Mouse (Mus musculus): ENCODE results near the gene Dync1i1. TPM values are rescaled to one million over a fixed set of nuclear protein-coding genes. Genes with fewer than 3 reads are reported as not detected.

The Dync1i1 gene
- polyA plus RNA-seq, 1 experiment = not detected

GRCm38 (mm10) chr6:5991243-5991642, 265.8 kb downstream of the Dync1i1 start:
- Histone ChIP-seq H3K4me3 (ENCODE audit: insufficient read depth, low read length) (no peak overlapping the region), H3K27ac (ENCODE audit: insufficient read depth, low read depth, low read length) (no peak overlapping the region), H3K4me1 (ENCODE audit: control insufficient read depth, insufficient read depth, low read length) (no peaks in the 10 kb centered on the region)
- TF ChIP-seq CTCF (IDR thresholded peaks at IDR 0.05; ENCODE audit: low read depth, low read length) (no peak), POLR2A (IDR thresholded peaks at IDR 0.05; ENCODE audit: borderline replicate concordance, low read depth, low read length) (no peak)

- Histone ChIP-seq H3K4me1 (ENCODE audit: control insufficient read depth, insufficient read depth, low read length) (no peaks in the 10 kb centered on the region), H3K4me3 (ENCODE audit: insufficient read depth, low read length) (no peak overlapping the region), H3K27ac (ENCODE audit: insufficient read depth, low read depth, low read length) (no peak overlapping the region)
- TF ChIP-seq POLR2A (IDR thresholded peaks at IDR 0.05; ENCODE audit: borderline replicate concordance, low read depth, low read length) (no peak), CTCF (IDR thresholded peaks at IDR 0.05; ENCODE audit: low read depth, low read length) (no peak)
Measured at GRCm38 (mm10) chr6:5991817-5992755, 266.6 kb downstream of the Dync1i1 start.

DNA sequence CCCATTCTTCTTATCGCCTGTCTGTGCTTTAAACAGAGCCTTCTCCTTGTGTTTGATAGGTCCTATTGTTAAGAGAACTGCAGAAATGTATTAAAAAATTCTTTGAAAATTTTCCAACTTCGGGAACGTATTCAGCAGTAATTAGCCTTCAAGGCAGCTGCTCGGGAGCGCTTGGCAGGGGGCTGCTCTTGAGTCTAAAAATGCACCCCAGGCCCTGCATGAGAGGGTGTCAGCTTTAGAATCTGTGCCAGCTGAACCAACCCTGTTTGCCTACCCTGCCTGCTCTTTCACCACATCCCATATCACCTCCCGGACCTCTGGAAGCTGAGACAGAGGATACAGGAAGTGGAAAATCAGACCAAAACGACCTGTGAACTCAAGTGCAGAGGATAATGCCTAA, 267.6 kb downstream of the Dync1i1 start:
- Histone ChIP-seq H3K4me3 (ENCODE audit: insufficient read depth, low read length) (no peak overlapping the region), H3K27ac (ENCODE audit: insufficient read depth, low read depth, low read length) (no peak overlapping the region), H3K4me1 (ENCODE audit: control insufficient read depth, insufficient read depth, low read length) (no peaks in the 10 kb centered on the region)
- TF ChIP-seq CTCF (IDR thresholded peaks at IDR 0.05; ENCODE audit: low read depth, low read length) (no peak), POLR2A (IDR thresholded peaks at IDR 0.05; ENCODE audit: borderline replicate concordance, low read depth, low read length) (no peak)

DNA sequence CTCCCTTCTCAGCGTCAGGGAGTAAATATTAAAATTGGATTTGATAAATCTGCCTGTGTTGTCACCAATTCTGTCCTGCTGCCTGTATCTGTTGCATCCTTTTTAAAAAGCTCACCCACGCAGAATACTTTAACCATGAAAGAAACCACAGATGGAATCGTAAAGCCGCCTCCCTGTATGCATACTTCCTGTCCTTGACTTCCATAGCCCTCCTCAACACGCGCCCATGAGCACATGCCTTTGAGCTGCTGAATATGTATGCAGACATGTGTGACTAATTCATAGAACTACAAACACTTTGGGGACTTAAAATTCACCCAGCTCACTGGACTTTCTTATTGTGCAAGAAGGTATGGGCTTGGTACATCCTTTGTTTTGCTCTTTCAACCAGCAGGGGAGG, 272.1 kb downstream of the Dync1i1 start:
- no peaks in the 10 kb centered on the region for H3K4me1 ChIP-seq (ENCODE audit: control insufficient read depth, insufficient read depth, low read length)
- TF ChIP-seq POLR2A (IDR thresholded peaks at IDR 0.05; ENCODE audit: borderline replicate concordance, low read depth, low read length) (no peak), CTCF (IDR thresholded peaks at IDR 0.05; ENCODE audit: low read depth, low read length) (no peak)
- H3K4me3 ChIP-seq (ENCODE audit: insufficient read depth, low read length) = no peak overlapping the region
- H3K27ac ChIP-seq (ENCODE audit: insufficient read depth, low read depth, low read length) = no peak overlapping the region

DNA sequence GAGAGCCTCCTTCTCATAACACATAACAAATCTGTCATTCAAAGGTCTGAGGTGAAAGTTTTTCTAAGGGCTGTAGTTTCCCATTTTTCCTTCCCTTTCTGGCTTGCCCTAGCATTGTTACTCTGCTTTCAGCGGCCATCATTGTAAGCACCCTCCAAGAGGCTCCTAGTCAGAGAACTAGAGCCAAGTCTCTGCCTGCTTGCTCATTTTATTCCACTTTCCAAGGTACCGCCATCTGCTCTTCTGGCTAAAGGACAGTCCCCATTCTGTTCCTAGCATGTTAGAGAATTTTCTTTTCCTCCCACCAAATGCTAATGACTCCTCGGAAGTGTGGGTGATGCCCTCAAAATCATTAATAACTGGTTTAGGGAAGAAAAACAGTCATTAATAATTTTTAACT, 276.6 kb downstream of the Dync1i1 start:
- no peak overlapping the region for H3K27ac ChIP-seq (ENCODE audit: insufficient read depth, low read depth, low read length)
- no peak overlapping the region for H3K4me3 ChIP-seq (ENCODE audit: insufficient read depth, low read length)
- H3K4me1 ChIP-seq (ENCODE audit: control insufficient read depth, insufficient read depth, low read length) = no peaks in the 10 kb centered on the region
- TF ChIP-seq POLR2A (IDR thresholded peaks at IDR 0.05; ENCODE audit: borderline replicate concordance, low read depth, low read length) (no peak), CTCF (IDR thresholded peaks at IDR 0.05; ENCODE audit: low read depth, low read length) (no peak)

DNA sequence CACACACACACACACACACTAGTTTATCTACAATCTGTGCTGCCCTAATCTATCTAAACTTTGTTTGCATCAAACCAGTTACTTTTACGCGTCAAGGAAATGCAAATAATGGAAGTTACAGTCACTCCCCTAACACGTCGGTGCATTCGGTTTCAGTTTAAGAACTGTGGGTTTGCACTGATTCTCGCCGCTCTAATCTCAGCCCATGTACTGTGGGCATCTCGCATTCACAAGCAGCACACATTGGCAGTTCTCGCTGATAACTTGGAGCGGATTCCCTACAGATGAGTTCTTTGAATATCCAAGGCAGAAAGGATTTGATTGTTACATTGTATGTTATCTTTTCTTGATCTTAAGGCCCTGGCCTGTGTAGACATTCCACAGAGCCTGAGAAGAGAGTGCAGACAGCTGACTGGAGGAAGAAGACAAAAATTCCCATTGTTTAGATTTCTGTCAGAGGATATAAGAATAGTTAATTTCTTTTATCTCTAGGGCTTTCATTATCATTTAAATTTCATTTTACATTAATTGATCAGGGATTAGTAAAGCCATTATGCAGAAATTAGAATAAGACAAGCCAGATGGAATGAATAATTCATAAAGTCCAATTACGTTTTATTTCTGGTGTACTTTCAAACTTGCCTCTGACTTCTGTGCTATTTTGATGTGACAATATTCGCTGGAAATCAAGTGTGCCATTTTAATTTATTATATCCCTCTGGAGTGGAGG, 279.5 kb downstream of the Dync1i1 start:
- Histone ChIP-seq H3K4me1 (ENCODE audit: control insufficient read depth, insufficient read depth, low read length) (no peaks in the 10 kb centered on the region), H3K4me3 (ENCODE audit: insufficient read depth, low read length) (no peak overlapping the region), H3K27ac (ENCODE audit: insufficient read depth, low read depth, low read length) (no peak overlapping the region)
- TF ChIP-seq CTCF (IDR thresholded peaks at IDR 0.05; ENCODE audit: low read depth, low read length) = no peak
- TF ChIP-seq POLR2A (IDR thresholded peaks at IDR 0.05; ENCODE audit: borderline replicate concordance, low read depth, low read length) = no peak

DNA sequence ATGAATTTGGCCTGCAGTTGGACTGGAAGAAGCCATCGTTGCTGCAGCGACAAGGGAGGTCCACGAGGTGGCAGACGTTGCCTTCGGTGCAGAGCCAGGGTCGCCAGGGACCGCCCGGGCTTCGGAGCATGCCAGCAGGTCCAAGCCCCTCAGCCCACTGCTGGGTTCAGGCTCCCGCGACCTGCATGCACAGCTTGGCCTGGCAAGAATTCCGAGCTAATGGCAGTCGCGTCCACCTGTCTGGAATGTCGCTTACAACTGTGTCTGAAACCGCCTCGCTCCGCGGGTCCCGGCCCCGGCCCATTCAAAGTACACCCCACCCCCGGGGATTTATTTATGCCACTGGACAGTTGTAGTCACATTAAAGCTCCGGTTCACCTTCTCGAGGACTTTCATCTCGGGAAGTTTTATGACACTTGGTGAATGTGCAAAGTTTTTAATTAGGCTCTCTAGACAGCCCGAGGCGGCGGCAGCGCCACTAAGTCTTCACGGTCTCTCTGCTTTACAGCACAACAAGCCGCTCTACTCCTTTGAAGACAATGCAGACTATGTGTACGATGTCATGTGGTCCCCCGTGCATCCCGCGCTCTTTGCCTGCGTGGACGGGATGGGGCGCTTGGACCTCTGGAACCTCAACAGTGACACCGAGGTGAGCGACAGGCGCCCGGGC, 280.5 kb downstream of the Dync1i1 start:
- no peak overlapping the region for H3K27ac ChIP-seq (ENCODE audit: insufficient read depth, low read depth, low read length)
- peak overlapping the region; percentile 72 for H3K4me3 ChIP-seq (ENCODE audit: insufficient read depth, low read length)
- no peaks in the 10 kb centered on the region for H3K4me1 ChIP-seq (ENCODE audit: control insufficient read depth, insufficient read depth, low read length)
- peak; percentile 93 for TF ChIP-seq CTCF (IDR thresholded peaks at IDR 0.05; ENCODE audit: low read depth, low read length)
- TF ChIP-seq POLR2A (IDR thresholded peaks at IDR 0.05; ENCODE audit: borderline replicate concordance, low read depth, low read length) = no peak

DNA sequence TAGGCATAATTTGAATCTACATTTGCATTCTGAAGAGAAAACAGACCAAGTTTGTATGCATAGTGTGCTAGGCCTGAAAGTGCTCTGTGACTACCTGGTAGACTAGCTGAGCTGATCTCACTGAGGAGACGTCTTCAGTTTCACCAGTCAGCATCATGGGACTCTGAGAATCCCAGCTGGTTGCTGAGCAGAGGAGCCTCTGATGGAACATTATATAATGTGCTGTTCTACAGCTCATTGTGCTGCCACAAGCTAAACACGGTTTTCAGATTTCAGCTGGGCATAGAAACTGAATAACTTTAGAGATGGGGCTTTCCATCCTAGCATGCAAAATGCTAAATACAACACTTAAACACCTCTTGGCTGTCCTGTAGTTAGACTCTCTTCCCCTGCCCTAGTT, 285.9 kb downstream of the Dync1i1 start:
- H3K4me3 ChIP-seq (ENCODE audit: insufficient read depth, low read length) = no peak overlapping the region
- H3K27ac ChIP-seq (ENCODE audit: insufficient read depth, low read depth, low read length) = no peak overlapping the region
- no peaks in the 10 kb centered on the region for H3K4me1 ChIP-seq (ENCODE audit: control insufficient read depth, insufficient read depth, low read length)
- no peak for TF ChIP-seq CTCF (IDR thresholded peaks at IDR 0.05; ENCODE audit: low read depth, low read length)
- no peak for TF ChIP-seq POLR2A (IDR thresholded peaks at IDR 0.05; ENCODE audit: borderline replicate concordance, low read depth, low read length)

DNA sequence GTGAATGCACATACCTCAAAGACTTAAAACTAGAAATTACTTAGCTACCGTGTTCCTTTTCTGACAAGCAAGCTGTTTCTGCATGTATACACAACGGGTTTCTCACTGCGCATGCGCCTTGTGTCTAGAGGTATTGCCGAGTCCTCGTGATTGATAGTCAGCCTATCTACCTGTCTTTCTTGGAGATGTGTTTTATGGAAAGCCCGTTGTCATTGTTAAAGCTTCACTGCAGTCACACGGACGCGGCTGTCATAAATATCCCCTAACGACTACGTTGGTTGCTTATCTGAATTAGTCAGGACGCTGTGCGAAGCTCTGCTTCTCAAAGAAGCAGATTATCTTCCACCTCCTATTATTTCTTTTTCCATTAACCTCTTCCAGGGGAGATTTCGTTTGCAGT, 290.2 kb downstream of the Dync1i1 start:
- no peak overlapping the region for H3K4me3 ChIP-seq (ENCODE audit: insufficient read depth, low read length)
- no peak for TF ChIP-seq CTCF (IDR thresholded peaks at IDR 0.05; ENCODE audit: low read depth, low read length)
- TF ChIP-seq POLR2A (IDR thresholded peaks at IDR 0.05; ENCODE audit: borderline replicate concordance, low read depth, low read length) = no peak
- no peaks in the 10 kb centered on the region for H3K4me1 ChIP-seq (ENCODE audit: control insufficient read depth, insufficient read depth, low read length)
- H3K27ac ChIP-seq (ENCODE audit: insufficient read depth, low read depth, low read length) = no peak overlapping the region

Measured in bone marrow macrophage, adult 2 months (primary cell).